Mouse (Mus musculus): ENCODE data around the gene Rprd1b. TPM values are rescaled to one million over a fixed set of nuclear protein-coding genes. Genes with fewer than 3 reads are reported as not detected.

The Rprd1b gene
- polyA plus RNA-seq, 1 experiment from 2014 or later = 19.8 TPM

- no peak for TF ChIP-seq CTCF (IDR thresholded peaks at IDR 0.05; ENCODE audit: low read depth)
- Histone ChIP-seq H3K27me3 (replicated peaks; ENCODE audit: control insufficient read depth, insufficient read depth, low read length) (no peaks in the 10 kb centered on the region), H3K9me3 (ENCODE audit: control insufficient read depth) (no peaks in the 10 kb centered on the region), H3K4me1 (replicated peaks; ENCODE audit: control insufficient read depth, insufficient read depth, low read length) (peaks cover 18% of the 10 kb centered on the region; the same call in 1 of the 2 replicates), H3K4me2 (replicated peaks; ENCODE audit: low read depth) (no peak overlapping the region), H3K9ac (ENCODE audit: low read depth, low read length) (no peak overlapping the region), H3K27ac (ENCODE audit: low read depth, low read length) (no peak overlapping the region), H3K4me3 (ENCODE audit: low read depth, low read length) (no peak overlapping the region), H3K36me3 (ENCODE audit: control insufficient read depth, insufficient read depth) (peaks cover 31% of the 10 kb centered on the region)
- no peak for ATAC-seq
- WGBS = 65% methylated on average over 7 of the region's 7 CpGs
Measured at GRCm38 (mm10) chr2:158078971-158079370, 50.7 kb downstream of the Rprd1b start.

- H3K4me3 ChIP-seq (ENCODE audit: low read depth, low read length) = no peak overlapping the region
- no peak overlapping the region for H3K4me2 ChIP-seq (replicated peaks; ENCODE audit: low read depth)
- no peak overlapping the region for H3K9ac ChIP-seq (ENCODE audit: low read depth, low read length)
- peak; percentile 61 for ATAC-seq
- peak; percentile 57 for TF ChIP-seq CTCF (IDR thresholded peaks at IDR 0.05; ENCODE audit: low read depth)
- no peaks in the 10 kb centered on the region for H3K9me3 ChIP-seq (ENCODE audit: control insufficient read depth)
- H3K27me3 ChIP-seq (replicated peaks; ENCODE audit: control insufficient read depth, insufficient read depth, low read length) = no peaks in the 10 kb centered on the region
- peak overlapping the region; percentile 54 for H3K27ac ChIP-seq (ENCODE audit: low read depth, low read length)
- H3K4me1 ChIP-seq (replicated peaks; ENCODE audit: control insufficient read depth, insufficient read depth, low read length) = peaks cover 18% of the 10 kb centered on the region; the same call in 1 of the 2 replicates
- H3K36me3 ChIP-seq (ENCODE audit: control insufficient read depth, insufficient read depth) = peaks cover 26% of the 10 kb centered on the region
- WGBS = 30% methylated on average over 9 of the region's 9 CpGs
Measured at GRCm38 (mm10) chr2:158079843-158080395, 51.6 kb downstream of the Rprd1b start.

DNA sequence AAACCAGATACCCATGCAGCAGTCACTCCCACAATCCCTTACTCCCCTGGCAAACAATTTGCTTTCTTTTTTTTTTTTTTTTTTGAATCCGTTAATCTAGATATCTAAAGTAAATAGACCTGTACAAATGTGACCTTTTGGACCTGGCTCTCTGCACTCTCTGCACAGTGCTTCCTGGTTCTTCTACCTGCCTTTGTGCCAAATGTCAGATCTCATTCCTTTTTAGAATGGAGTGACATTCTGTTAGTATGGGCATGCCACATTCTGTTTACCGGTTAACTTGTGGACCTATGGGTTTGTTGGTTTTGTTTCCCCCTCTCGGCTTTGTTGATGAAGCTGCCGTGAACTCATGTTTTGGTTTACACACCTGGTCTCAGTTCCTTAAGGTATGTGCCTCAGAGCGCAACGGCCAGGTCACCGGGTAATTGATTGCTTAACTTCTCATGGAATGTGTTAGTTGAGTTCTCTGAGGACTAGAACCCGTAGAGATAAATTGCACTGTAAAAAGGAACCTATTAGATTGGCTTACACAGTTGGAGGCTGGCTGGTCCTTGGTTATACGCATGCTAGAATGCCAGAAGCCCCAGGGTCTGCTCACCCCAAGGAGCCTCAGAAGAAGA lies 52.4 kb downstream of the Rprd1b start:
- H3K4me1 ChIP-seq (replicated peaks; ENCODE audit: control insufficient read depth, insufficient read depth, low read length) = peaks cover 18% of the 10 kb centered on the region; the same call in 1 of the 2 replicates
- H3K27ac ChIP-seq (ENCODE audit: low read depth, low read length) = peak overlapping the region; percentile 76
- TF ChIP-seq CTCF (IDR thresholded peaks at IDR 0.05; ENCODE audit: low read depth) = no peak
- ATAC-seq = peak; percentile 88
- no peaks in the 10 kb centered on the region for H3K9me3 ChIP-seq (ENCODE audit: control insufficient read depth)
- WGBS = 36% methylated on average over 9 of the region's 9 CpGs
- no peak overlapping the region for H3K9ac ChIP-seq (ENCODE audit: low read depth, low read length)
- no peaks in the 10 kb centered on the region for H3K27me3 ChIP-seq (replicated peaks; ENCODE audit: control insufficient read depth, insufficient read depth, low read length)
- peak overlapping the region; percentile 22 for H3K4me2 ChIP-seq (replicated peaks; ENCODE audit: low read depth)
- H3K36me3 ChIP-seq (ENCODE audit: control insufficient read depth, insufficient read depth) = peaks cover 18% of the 10 kb centered on the region
- H3K4me3 ChIP-seq (ENCODE audit: low read depth, low read length) = no peak overlapping the region

GRCm38 (mm10) chr2:158084486-158084885 lies 56.2 kb downstream of the Rprd1b start:
- no peak overlapping the region for H3K4me2 ChIP-seq (replicated peaks; ENCODE audit: low read depth)
- no peak overlapping the region for H3K27ac ChIP-seq (ENCODE audit: low read depth, low read length)
- H3K4me3 ChIP-seq (ENCODE audit: low read depth, low read length) = no peak overlapping the region
- H3K4me1 ChIP-seq (replicated peaks; ENCODE audit: control insufficient read depth, insufficient read depth, low read length) = peaks cover 12% of the 10 kb centered on the region; the same call in 1 of the 2 replicates
- no peak for ATAC-seq
- no peak for TF ChIP-seq CTCF (IDR thresholded peaks at IDR 0.05; ENCODE audit: low read depth)
- WGBS = 61% methylated on average over 8 of the region's 8 CpGs
- no peak overlapping the region for H3K9ac ChIP-seq (ENCODE audit: low read depth, low read length)
- no peaks in the 10 kb centered on the region for H3K9me3 ChIP-seq (ENCODE audit: control insufficient read depth)
- no peaks in the 10 kb centered on the region for H3K27me3 ChIP-seq (replicated peaks; ENCODE audit: control insufficient read depth, insufficient read depth, low read length)
- H3K36me3 ChIP-seq (ENCODE audit: control insufficient read depth, insufficient read depth) = no peaks in the 10 kb centered on the region

DNA sequence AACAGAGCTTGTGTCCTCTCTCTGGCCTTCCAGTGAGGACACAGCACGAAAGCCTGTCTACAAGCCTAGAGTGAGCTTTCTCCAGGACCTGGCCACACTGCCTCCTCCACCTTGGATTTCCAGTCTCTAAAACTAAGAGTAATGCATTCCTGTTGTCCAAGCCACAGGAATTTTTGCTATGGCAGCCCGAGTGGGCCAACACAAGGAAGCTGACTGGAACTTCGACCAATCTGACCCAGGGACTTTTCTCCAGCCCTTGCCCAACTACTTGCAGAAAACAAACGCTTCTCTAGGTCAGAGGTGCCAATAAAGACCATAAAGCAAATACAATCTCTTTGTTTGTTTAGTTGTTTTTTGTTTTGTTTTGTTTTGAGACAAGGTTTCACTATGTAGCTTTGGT lies 61.8 kb downstream of the Rprd1b start:
- Histone ChIP-seq H3K4me1 (replicated peaks; ENCODE audit: control insufficient read depth, insufficient read depth, low read length) (no peaks in the 10 kb centered on the region), H3K27ac (ENCODE audit: low read depth, low read length) (no peak overlapping the region), H3K36me3 (ENCODE audit: control insufficient read depth, insufficient read depth) (no peaks in the 10 kb centered on the region), H3K27me3 (replicated peaks; ENCODE audit: control insufficient read depth, insufficient read depth, low read length) (no peaks in the 10 kb centered on the region), H3K4me2 (replicated peaks; ENCODE audit: low read depth) (no peak overlapping the region), H3K4me3 (ENCODE audit: low read depth, low read length) (no peak overlapping the region), H3K9me3 (ENCODE audit: control insufficient read depth) (no peaks in the 10 kb centered on the region), H3K9ac (ENCODE audit: low read depth, low read length) (no peak overlapping the region)
- TF ChIP-seq CTCF (IDR thresholded peaks at IDR 0.05; ENCODE audit: low read depth) = no peak
- ATAC-seq = no peak
- WGBS = 87% methylated on average over 4 of the region's 4 CpGs

DNA sequence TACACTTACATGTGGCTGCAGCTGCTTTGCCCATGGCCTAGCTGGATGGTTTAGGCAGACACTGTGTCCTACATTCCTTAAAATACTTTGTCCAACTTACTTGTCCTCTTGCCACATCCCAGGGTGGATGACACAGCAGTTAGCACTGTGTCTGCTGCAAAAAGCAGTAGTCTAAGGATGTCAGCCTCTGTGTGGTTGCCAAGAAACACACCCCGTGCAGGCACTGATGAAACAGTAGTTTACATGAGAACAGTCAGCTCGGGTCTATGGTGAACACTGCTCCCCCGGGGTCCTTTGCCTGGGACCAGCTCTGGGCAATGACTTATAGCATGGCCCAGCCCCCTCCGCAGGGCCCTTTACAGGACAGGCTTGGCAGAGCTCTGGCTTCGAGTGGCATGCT lies 65.0 kb downstream of the Rprd1b start:
- no peak for TF ChIP-seq CTCF (IDR thresholded peaks at IDR 0.05; ENCODE audit: low read depth)
- Histone ChIP-seq H3K4me1 (replicated peaks; ENCODE audit: control insufficient read depth, insufficient read depth, low read length) (no peaks in the 10 kb centered on the region), H3K27me3 (replicated peaks; ENCODE audit: control insufficient read depth, insufficient read depth, low read length) (no peaks in the 10 kb centered on the region), H3K4me3 (ENCODE audit: low read depth, low read length) (no peak overlapping the region), H3K27ac (ENCODE audit: low read depth, low read length) (no peak overlapping the region), H3K9ac (ENCODE audit: low read depth, low read length) (no peak overlapping the region), H3K9me3 (ENCODE audit: control insufficient read depth) (no peaks in the 10 kb centered on the region), H3K4me2 (replicated peaks; ENCODE audit: low read depth) (no peak overlapping the region), H3K36me3 (ENCODE audit: control insufficient read depth, insufficient read depth) (no peaks in the 10 kb centered on the region)
- WGBS = 56% methylated on average over 5 of the region's 5 CpGs
- ATAC-seq = no peak

All from intestine, postnatal 0 days (tissue).